Mouse (Mus musculus) limb, embryonic 13.5 days (tissue): ENCODE data around the gene Pym1. TPM values are rescaled to one million over a fixed set of nuclear protein-coding genes. Genes with fewer than 3 reads are reported as not detected.

Experiments
- ATAC-seq: fragments of 200-750 bp; cut with Nextera tagmentation; 2 replicates; pipeline ENCODE4 v1.8.0; 2017; ENCODE audit warnings: low read depth, moderate number of reproducible peaks, moderate TSS enrichment; ENCODE audit not compliant: low FRiP score
- H3K27ac ChIP-seq: fragments of 300-500 bp; sonication (generic); 2 replicates; pipeline ENCODE4 v1.5.1; 2015; ENCODE audit warnings: inconsistent platforms, mild to moderate bottlenecking, moderate library complexity
- H3K27me3 ChIP-seq: fragments of 300-500 bp; sonication (generic); 2 replicates; pipeline ENCODE4 v1.6.1; 2015; ENCODE audit warnings: mild to moderate bottlenecking, inconsistent platforms
- H3K36me3 ChIP-seq: fragments of 300-500 bp; sonication (generic); 2 replicates; pipeline ENCODE4 v1.6.1; 2015; ENCODE audit warnings: inconsistent platforms, mild to moderate bottlenecking, moderate library complexity
- H3K4me1 ChIP-seq: fragments of 300-500 bp; sonication (generic); 2 replicates; pipeline ENCODE4 v1.6.1; 2015; ENCODE audit warnings: inconsistent platforms
- H3K4me2 ChIP-seq: fragments of 300-500 bp; sonication (generic); replicated peaks from 2 replicates; pipeline ENCODE4 v1.6.1; 2015; ENCODE audit warnings: inconsistent platforms, mild to moderate bottlenecking, moderate library complexity
- H3K4me3 ChIP-seq: fragments of 300-500 bp; sonication (generic); 2 replicates; pipeline ENCODE4 v1.5.1; 2015; ENCODE audit warnings: moderate library complexity, mild to moderate bottlenecking, inconsistent platforms
- H3K9ac ChIP-seq: fragments of 300-500 bp; sonication (generic); 2 replicates; pipeline ENCODE4 v1.6.1; 2015; ENCODE audit warnings: mild to moderate bottlenecking, inconsistent platforms
- H3K9me3 ChIP-seq: fragments of 300-500 bp; sonication (generic); 2 replicates; pipeline ENCODE4 v1.6.1; 2016; ENCODE audit warnings: inconsistent platforms
- WGBS: fragments of 180-500 bp; shearing (Covaris S2); methylation state at CpG from one replicate; pipeline ENCODE4 v1.1.7; 2015; 5-methylcytosine and 5-hydroxymethylcytosine counted together
- polyA plus RNA-seq: library from polyadenylated mRNA; unstranded; fragments of >200 nt; fragmentation: Nextera tagmentation; extraction: Ambion mirVana; gene quantifications from 2 replicates; pipeline ENCODE4 v1.2.1, GENCODE M21; 2015

The Pym1 gene
- polyA plus RNA-seq, 1 experiment from 2014 or later = 44.0 TPM

DNA sequence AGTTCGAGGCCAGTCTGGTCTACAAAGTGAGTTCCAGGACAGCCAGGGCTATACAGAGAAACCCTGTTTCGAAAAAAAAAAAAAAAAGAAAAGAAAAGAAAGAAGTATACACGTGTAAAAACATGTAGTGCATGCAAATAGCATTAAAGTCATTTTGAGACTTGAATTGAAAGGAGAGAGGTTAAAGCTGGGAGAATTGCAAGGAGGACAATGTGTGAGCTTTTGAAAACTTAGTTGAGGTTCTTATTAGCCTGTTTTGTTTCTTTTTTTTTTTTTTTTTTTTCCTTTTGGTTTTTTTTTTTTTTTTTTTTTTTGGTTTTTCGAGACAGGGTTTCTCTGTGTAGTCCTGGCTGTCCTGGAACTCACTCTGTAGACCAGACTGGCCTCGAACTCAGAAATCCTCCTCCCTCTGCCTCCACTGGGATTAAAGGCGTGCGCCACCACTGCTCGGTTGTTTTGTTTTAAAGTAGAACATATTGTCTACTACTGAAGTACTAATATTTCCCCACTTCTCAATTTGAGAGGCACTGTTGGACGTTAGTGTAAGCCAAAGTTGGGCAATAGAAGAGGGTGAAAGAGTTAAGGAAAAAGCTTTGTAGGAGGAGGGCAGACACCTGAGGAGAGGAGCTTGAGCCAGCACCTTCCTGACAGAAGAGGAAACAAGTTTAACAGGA, 580 bp upstream of the Pym1 start:
- H3K27ac ChIP-seq = peak overlapping the region; percentile 97
- peaks cover 12% of the 10 kb centered on the region for H3K27me3 ChIP-seq
- H3K4me1 ChIP-seq = peaks cover 36% of the 10 kb centered on the region

GRCm38 (mm10) chr10:128748252-128748864, 669 bp downstream of the Pym1 start:
- H3K27ac ChIP-seq = peak overlapping the region; percentile 97
- peaks cover 13% of the 10 kb centered on the region for H3K36me3 ChIP-seq
- H3K27me3 ChIP-seq = no peaks in the 10 kb centered on the region
- peak overlapping the region; percentile 86 for H3K9ac ChIP-seq
- no peaks in the 10 kb centered on the region for H3K9me3 ChIP-seq
- WGBS = under 1% methylated on average over 37 of the region's 37 CpGs
- peak; percentile 88 for ATAC-seq
- H3K4me1 ChIP-seq = peaks cover 27% of the 10 kb centered on the region
- peak overlapping the region; percentile 88 for H3K4me2 ChIP-seq
- peak overlapping the region; percentile 73 for H3K4me3 ChIP-seq

More for the DNA sequence above, 580 bp upstream of the Pym1 start:
- no peaks in the 10 kb centered on the region for H3K9me3 ChIP-seq
- peaks cover 1% of the 10 kb centered on the region; the same call in 1 of the 2 replicates for H3K36me3 ChIP-seq
- peak overlapping the region; percentile 73 for H3K4me3 ChIP-seq
- no peak for ATAC-seq
- H3K9ac ChIP-seq = peak overlapping the region; percentile 86
- 38% methylated on average over 9 of the region's 9 CpGs for WGBS
- H3K4me2 ChIP-seq = peak overlapping the region; percentile 88

- no peaks in the 10 kb centered on the region for H3K36me3 ChIP-seq
- H3K4me1 ChIP-seq = no peaks in the 10 kb centered on the region
- no peaks in the 10 kb centered on the region for H3K27me3 ChIP-seq
- no peak overlapping the region for H3K27ac ChIP-seq
- H3K9ac ChIP-seq = no peak overlapping the region
- 76% methylated on average over 2 of the region's 2 CpGs for WGBS
- ATAC-seq = no peak
- H3K9me3 ChIP-seq = no peaks in the 10 kb centered on the region
- H3K4me2 ChIP-seq = no peak overlapping the region
- no peak overlapping the region for H3K4me3 ChIP-seq
Observed at GRCm38 (mm10) chr10:128772895-128773294, 25.2 kb downstream of the Pym1 start.

DNA sequence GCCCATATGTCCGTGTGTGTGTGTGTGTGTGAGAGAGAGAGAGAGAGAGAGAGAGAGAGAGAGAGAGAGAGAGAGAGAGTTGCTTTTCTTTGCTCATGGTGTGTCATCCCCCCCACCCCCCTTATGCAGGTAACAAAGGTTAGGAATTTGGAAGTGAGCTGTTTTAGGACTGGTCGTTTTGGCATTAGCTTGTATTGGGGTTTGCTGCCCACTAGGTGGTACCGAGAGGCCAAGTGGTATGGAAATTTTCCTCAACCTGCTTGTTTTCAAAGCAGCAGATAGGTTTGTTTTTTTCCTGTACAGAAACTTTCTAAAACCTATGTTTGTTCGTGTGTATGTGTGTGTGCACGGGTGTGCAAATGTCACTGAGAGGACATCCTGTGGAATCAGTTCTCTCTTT, 26.0 kb downstream of the Pym1 start:
- H3K4me2 ChIP-seq = no peak overlapping the region
- H3K27me3 ChIP-seq = no peaks in the 10 kb centered on the region
- H3K36me3 ChIP-seq = no peaks in the 10 kb centered on the region
- H3K27ac ChIP-seq = no peak overlapping the region
- no peaks in the 10 kb centered on the region for H3K9me3 ChIP-seq
- H3K4me1 ChIP-seq = peaks cover 3% of the 10 kb centered on the region
- no peak for ATAC-seq
- 21% methylated on average over 5 of the region's 5 CpGs for WGBS
- H3K4me3 ChIP-seq = no peak overlapping the region
- no peak overlapping the region for H3K9ac ChIP-seq

DNA sequence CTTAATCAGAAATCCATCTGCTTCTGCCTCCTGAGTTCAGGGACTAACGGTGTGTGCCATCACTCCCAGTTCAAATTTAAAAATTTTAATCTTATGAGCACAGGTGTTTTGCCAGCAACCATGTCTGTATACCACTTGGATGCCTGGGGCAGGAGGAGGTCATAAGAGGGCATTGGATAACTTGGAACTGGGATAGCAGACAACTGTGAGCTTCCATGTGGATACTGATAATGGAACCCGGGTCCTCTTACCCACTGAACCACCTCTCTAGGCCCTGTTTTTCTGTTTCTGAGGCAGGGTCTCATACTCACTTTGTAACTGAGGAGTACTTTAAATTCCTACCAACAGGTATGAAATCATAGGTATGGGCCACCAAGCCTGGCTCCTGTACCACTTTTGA, 30.8 kb downstream of the Pym1 start:
- ATAC-seq = no peak

GRCm38 (mm10) chr10:128779011-128779795, 31.5 kb downstream of the Pym1 start:
- Histone ChIP-seq H3K4me1 (peaks cover 19% of the 10 kb centered on the region), H3K27me3 (no peaks in the 10 kb centered on the region), H3K36me3 (no peaks in the 10 kb centered on the region), H3K9me3 (peaks cover 13% of the 10 kb centered on the region), H3K9ac (no peak overlapping the region), H3K4me2 (0 out of 2 replicates have a peak overlapping the region, but pooled peaks have one; percentile 19), H3K27ac (peak overlapping the region; percentile 78), H3K4me3 (no peak overlapping the region)
- WGBS = 20% methylated on average over 8 of the region's 8 CpGs
- peak; percentile 89 for ATAC-seq

More for the DNA sequence above, 30.8 kb downstream of the Pym1 start:
- Histone ChIP-seq H3K9me3 (peaks cover 6% of the 10 kb centered on the region; the same call in 1 of the 2 replicates), H3K4me3 (no peak overlapping the region), H3K27ac (peak overlapping the region; percentile 78; the same call in 1 of the 2 replicates), H3K27me3 (no peaks in the 10 kb centered on the region), H3K4me1 (peaks cover 19% of the 10 kb centered on the region), H3K4me2 (no peak overlapping the region), H3K36me3 (no peaks in the 10 kb centered on the region), H3K9ac (no peak overlapping the region)
- 91% methylated on average over 2 of the region's 2 CpGs for WGBS

DNA sequence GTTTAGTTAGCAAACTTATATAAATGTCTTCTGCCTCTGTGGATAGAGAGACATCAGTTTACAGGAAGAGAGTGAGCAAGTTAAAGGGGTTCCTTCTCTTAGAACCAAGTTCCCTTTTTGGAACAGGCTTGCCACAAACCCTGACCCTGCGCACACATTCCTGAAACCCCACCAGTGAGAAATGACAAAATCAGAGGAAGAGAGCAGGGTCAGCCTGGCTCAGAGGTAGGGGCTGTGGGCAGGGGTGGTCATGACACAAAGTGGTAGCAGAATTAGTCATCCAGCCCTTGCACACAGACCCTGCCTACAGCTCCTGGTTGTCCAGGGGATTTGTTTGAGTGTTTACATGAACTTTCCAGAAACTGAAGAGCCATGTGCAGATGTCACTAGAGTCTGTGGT, 32.5 kb downstream of the Pym1 start:
- no peak overlapping the region for H3K4me3 ChIP-seq
- peaks cover 19% of the 10 kb centered on the region for H3K4me1 ChIP-seq
- H3K9me3 ChIP-seq = peaks cover 19% of the 10 kb centered on the region
- H3K27me3 ChIP-seq = no peaks in the 10 kb centered on the region
- no peak overlapping the region for H3K27ac ChIP-seq
- WGBS = 80% methylated on average over 1 of the region's 1 CpGs
- H3K36me3 ChIP-seq = no peaks in the 10 kb centered on the region
- H3K4me2 ChIP-seq = no peak overlapping the region
- H3K9ac ChIP-seq = no peak overlapping the region
- ATAC-seq = no peak

DNA sequence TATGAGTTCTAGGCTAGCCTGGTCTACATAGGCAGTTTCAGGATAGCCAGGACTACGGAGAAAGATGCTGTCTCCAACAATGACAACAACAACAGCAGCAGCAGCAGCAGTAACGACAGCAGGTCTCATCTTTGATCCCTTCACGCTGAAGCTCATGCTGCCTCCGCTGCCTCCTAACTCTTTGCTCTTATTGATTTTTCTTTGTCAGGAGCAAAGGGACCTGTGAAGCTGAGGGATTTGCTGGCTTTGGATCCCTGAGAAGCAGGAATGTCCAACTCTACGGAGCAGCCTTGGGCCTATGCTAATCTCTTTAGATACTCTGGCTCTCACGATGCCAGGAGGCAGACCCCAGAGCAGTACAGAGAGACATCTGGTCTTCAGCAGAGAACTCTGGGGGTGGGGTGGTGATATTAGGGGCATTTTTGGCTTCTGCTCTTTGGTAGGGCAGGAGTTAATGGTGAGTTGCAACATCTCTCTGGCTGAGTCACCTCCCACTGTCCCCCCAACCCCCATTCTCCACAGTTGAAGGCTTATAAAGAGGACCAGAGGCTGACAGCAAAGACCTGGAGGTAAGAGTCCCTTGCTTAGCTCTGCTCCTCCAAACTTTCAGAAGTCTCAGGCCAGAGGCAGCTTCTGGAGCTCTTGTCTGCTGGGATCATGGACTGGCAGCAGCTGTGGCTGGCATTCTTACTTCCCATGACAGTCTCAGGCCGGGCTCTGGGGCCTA, 42.9 kb downstream of the Pym1 start, which contains the start of gene Mmp19:
Mmp19 (plus strand) TSS at position 513 of the 727 bp plus-strand sequence.
- H3K4me2 ChIP-seq = no peak within 1 kb of the TSS
- H3K4me3 ChIP-seq = no peak within 1 kb of the TSS
- H3K4me1 ChIP-seq = no peaks in the 10 kb centered on the region
- no peak for ATAC-seq
- H3K9me3 ChIP-seq = no peaks in the 10 kb centered on the region
- 66% methylated on average over 7 of the region's 7 CpGs for WGBS
- no peak within 1 kb of the TSS for H3K9ac ChIP-seq
- no peak within 1 kb of the TSS for H3K27ac ChIP-seq
- no peaks in the 10 kb centered on the region for H3K27me3 ChIP-seq
- H3K36me3 ChIP-seq = no peaks in the 10 kb centered on the region

DNA sequence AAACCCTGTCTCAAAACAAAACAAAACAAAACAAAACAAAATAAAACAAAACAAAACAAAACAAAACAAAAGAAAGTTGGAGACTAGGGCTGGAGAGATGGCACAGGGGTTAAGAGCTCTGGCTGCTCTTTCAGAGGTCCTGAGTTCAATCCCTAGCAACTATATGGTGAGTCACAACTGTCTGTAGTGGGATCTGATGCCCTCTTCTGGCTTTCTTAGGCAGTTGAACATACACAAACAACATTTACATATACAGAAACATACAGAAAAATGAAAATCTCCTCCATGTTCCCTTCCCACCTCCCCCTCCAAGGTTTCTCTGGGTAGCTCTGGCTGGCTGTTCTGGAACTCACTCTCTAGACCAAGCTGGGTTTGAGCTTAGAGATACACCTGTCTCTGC, 44.4 kb downstream of the Pym1 start:
- Histone ChIP-seq H3K4me2 (no peak overlapping the region), H3K36me3 (no peaks in the 10 kb centered on the region), H3K27ac (no peak overlapping the region), H3K9ac (no peak overlapping the region), H3K4me3 (no peak overlapping the region), H3K27me3 (no peaks in the 10 kb centered on the region), H3K9me3 (no peaks in the 10 kb centered on the region), H3K4me1 (no peaks in the 10 kb centered on the region)
- no peak for ATAC-seq

- H3K27ac ChIP-seq = no peak overlapping the region
- H3K9ac ChIP-seq = no peak overlapping the region
- H3K4me3 ChIP-seq = no peak overlapping the region
- no peak overlapping the region for H3K4me2 ChIP-seq
- no peaks in the 10 kb centered on the region for H3K9me3 ChIP-seq
- H3K36me3 ChIP-seq = peaks cover 11% of the 10 kb centered on the region
- H3K27me3 ChIP-seq = no peaks in the 10 kb centered on the region
- no peak for ATAC-seq
- 97% methylated on average over 1 of the region's 1 CpGs for WGBS
- H3K4me1 ChIP-seq = no peaks in the 10 kb centered on the region
Observed at GRCm38 (mm10) chr10:128793258-128793657, 45.6 kb downstream of the Pym1 start.

DNA sequence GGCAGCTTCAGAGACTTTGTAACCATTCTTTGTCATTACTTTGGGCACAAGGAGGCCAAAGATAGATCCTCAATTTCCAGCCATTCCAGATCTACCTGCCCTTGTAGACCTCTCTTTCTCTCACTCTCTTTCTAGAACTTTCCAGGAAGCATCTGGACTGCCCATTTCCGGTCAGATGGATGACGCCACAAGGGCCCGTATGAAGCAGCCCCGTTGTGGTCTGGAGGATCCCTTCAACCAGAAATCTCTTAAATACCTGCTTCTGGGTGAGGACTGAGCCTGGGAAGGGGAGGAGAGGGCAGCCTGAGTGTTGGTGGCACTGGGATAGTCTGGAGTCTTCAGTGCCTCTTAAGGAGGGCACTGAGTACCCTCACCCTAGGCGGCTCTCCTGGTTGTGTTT, 46.7 kb downstream of the Pym1 start:
- Histone ChIP-seq H3K4me1 (no peaks in the 10 kb centered on the region), H3K4me3 (no peak overlapping the region), H3K4me2 (no peak overlapping the region), H3K27ac (no peak overlapping the region), H3K27me3 (no peaks in the 10 kb centered on the region), H3K9me3 (no peaks in the 10 kb centered on the region), H3K9ac (no peak overlapping the region), H3K36me3 (peaks cover 22% of the 10 kb centered on the region)
- no peak for ATAC-seq
- 89% methylated on average over 5 of the region's 5 CpGs for WGBS

GRCm38 (mm10) chr10:128795581-128795980, 47.9 kb downstream of the Pym1 start:
- Histone ChIP-seq H3K27ac (no peak overlapping the region), H3K27me3 (no peaks in the 10 kb centered on the region), H3K4me2 (no peak overlapping the region), H3K4me1 (no peaks in the 10 kb centered on the region), H3K9ac (no peak overlapping the region), H3K4me3 (no peak overlapping the region), H3K9me3 (no peaks in the 10 kb centered on the region), H3K36me3 (peaks cover 33% of the 10 kb centered on the region)
- 97% methylated on average over 3 of the region's 3 CpGs for WGBS
- no peak for ATAC-seq
